Mouse (Mus musculus) liver, adult 2 months (tissue): ENCODE data around the gene Wdfy4. TPM values are rescaled to one million over a fixed set of nuclear protein-coding genes. Genes with fewer than 3 reads are reported as not detected.
A peak's percentile ranks its signal among the peaks of the same experiment; 100 is the strongest.

ENCODE experiments used
- DNase-seq: peaks from one replicate; pipeline ENCODE4 v3.0.0-alpha.2; 2011; ENCODE audit warnings: low read depth, low spot score; ENCODE audit errors: extremely low read depth
- H3K27ac ChIP-seq: fragments of 200-500 bp; replicated peaks from 2 replicates; pipeline ENCODE4 v1.5.1; 2012; ENCODE audit warnings: low read depth, mild to moderate bottlenecking, control low read depth, inconsistent platforms, low read length; ENCODE audit not compliant: insufficient read depth
- H3K27me3 ChIP-seq: fragments of 200-500 bp; 2 replicates; pipeline ENCODE4 v1.6.1; 2012; ENCODE audit warnings: mild to moderate bottlenecking, moderate library complexity, low read length, inconsistent platforms; ENCODE audit not compliant: control insufficient read depth, insufficient read depth
- H3K36me3 ChIP-seq: fragments of 200-500 bp; 2 replicates; pipeline ENCODE4 v1.6.1; 2012; ENCODE audit warnings: low read length, inconsistent platforms; ENCODE audit not compliant: control insufficient read depth, insufficient read depth
- H3K4me1 ChIP-seq: fragments of 200-500 bp; 2 replicates; pipeline ENCODE4 v1.6.1; 2011; ENCODE audit warnings: low read length; ENCODE audit not compliant: control insufficient read depth, insufficient read depth
- H3K4me3 ChIP-seq: fragments of 200-500 bp; 2 replicates; pipeline ENCODE4 v1.5.1; 2011; ENCODE audit warnings: low read depth, mild to moderate bottlenecking, control low read depth, low read length, moderate library complexity; ENCODE audit not compliant: insufficient read depth
- H3K79me2 ChIP-seq: fragments of 200-500 bp; 2 replicates; pipeline ENCODE4 v1.6.1; 2012; ENCODE audit warnings: inconsistent platforms, mild to moderate bottlenecking, low read length, moderate library complexity; ENCODE audit not compliant: control insufficient read depth, insufficient read depth
- H3K9ac ChIP-seq: fragments of 200-500 bp; 2 replicates; pipeline ENCODE4 v1.6.1; 2012; ENCODE audit warnings: low read depth, mild to moderate bottlenecking, control low read depth, inconsistent platforms, low read length
- CTCF ChIP-seq: fragments of 200-500 bp; IDR thresholded peaks from 2 replicates; pipeline ENCODE4 v1.5.1; 2011; ENCODE audit warnings: low read depth, low read length, control low read depth
- POLR2A ChIP-seq: fragments of 200-500 bp; IDR thresholded peaks from 2 replicates; pipeline ENCODE4 v1.6.1; 2011; ENCODE audit warnings: low read length, control low read depth; ENCODE audit not compliant: insufficient read depth; ENCODE audit errors: extremely low read depth
- WGBS: fragments of 180-500 bp; shearing (Covaris S2); methylation state at CpG from one replicate; pipeline ENCODE4 v1.1.7; 2018; 5-methylcytosine and 5-hydroxymethylcytosine counted together
- polyA plus RNA-seq: library from polyadenylated mRNA; depleted of rRNA; stranded (reverse); fragments of >200 nt; gene quantifications from 2 replicates; pipeline ENCODE4 v1.2.3, GENCODE M21; 2012
- total RNA-seq: library from RNA; depleted of rRNA; stranded (reverse); fragments of >200 nt; gene quantifications from 2 replicates; pipeline ENCODE4 v1.2.3, GENCODE M21; 2014

The Wdfy4 gene
- total and polyA plus RNA-seq, 2 experiments: 2.1 to 3.0 TPM

- TF ChIP-seq CTCF (no peak), POLR2A (no peak)
- no peak for DNase-seq
- Histone ChIP-seq H3K27me3 (no peaks in the 10 kb centered on the region), H3K36me3 (no peaks in the 10 kb centered on the region), H3K4me3 (no peak overlapping the region), H3K4me1 (no peaks in the 10 kb centered on the region), H3K27ac (no peak overlapping the region), H3K9ac (no peak overlapping the region), H3K79me2 (no peaks in the 10 kb centered on the region)
- WGBS: 80% methylated on average over 3 of the region's 3 CpGs
Observed at GRCm38 (mm10) chr14:33045217-33045616, 140.1 kb downstream of the Wdfy4 start.

- H3K79me2 ChIP-seq: no peaks in the 10 kb centered on the region
- WGBS: 44% methylated on average over 3 of the region's 3 CpGs
Observed at GRCm38 (mm10) chr14:33036811-33037210, 148.5 kb downstream of the Wdfy4 start.

GRCm38 (mm10) chr14:33035386-33035785 is 149.9 kb downstream of the Wdfy4 start:
- Histone ChIP-seq H3K27me3 (no peaks in the 10 kb centered on the region), H3K27ac (no peak overlapping the region), H3K79me2 (no peaks in the 10 kb centered on the region), H3K9ac (no peak overlapping the region), H3K4me3 (no peak overlapping the region), H3K36me3 (no peaks in the 10 kb centered on the region), H3K4me1 (no peaks in the 10 kb centered on the region)
- TF ChIP-seq CTCF (no peak), POLR2A (no peak)
- DNase-seq: no peak
- WGBS: 75% methylated on average over 5 of the region's 5 CpGs

More at GRCm38 (mm10) chr14:33036811-33037210, 148.5 kb downstream of the Wdfy4 start:
- Histone ChIP-seq H3K9ac (no peak overlapping the region), H3K36me3 (no peaks in the 10 kb centered on the region), H3K4me3 (no peak overlapping the region), H3K27ac (no peak overlapping the region), H3K4me1 (no peaks in the 10 kb centered on the region), H3K27me3 (no peaks in the 10 kb centered on the region)
- TF ChIP-seq POLR2A: no peak
- no peak for TF ChIP-seq CTCF
- no peak for DNase-seq

- TF ChIP-seq CTCF: peak; percentile 75
- TF ChIP-seq POLR2A: no peak
- Histone ChIP-seq H3K27me3 (no peaks in the 10 kb centered on the region), H3K79me2 (no peaks in the 10 kb centered on the region), H3K4me3 (no peak overlapping the region), H3K27ac (no peak overlapping the region), H3K9ac (no peak overlapping the region), H3K4me1 (no peaks in the 10 kb centered on the region), H3K36me3 (no peaks in the 10 kb centered on the region)
- WGBS: 46% methylated on average over 6 of the region's 6 CpGs
- DNase-seq: peak; percentile 25
Observed at GRCm38 (mm10) chr14:33033424-33033823, 151.9 kb downstream of the Wdfy4 start.

GRCm38 (mm10) chr14:33030849-33031248 is 154.5 kb downstream of the Wdfy4 start:
- DNase-seq: no peak
- H3K27ac ChIP-seq: no peak overlapping the region
- no peaks in the 10 kb centered on the region for H3K4me1 ChIP-seq
- WGBS: 93% methylated on average over 3 of the region's 3 CpGs
- H3K4me3 ChIP-seq: no peak overlapping the region
- H3K9ac ChIP-seq: no peak overlapping the region
- no peaks in the 10 kb centered on the region for H3K36me3 ChIP-seq
- no peak for TF ChIP-seq POLR2A
- TF ChIP-seq CTCF: no peak
- H3K27me3 ChIP-seq: no peaks in the 10 kb centered on the region
- no peaks in the 10 kb centered on the region for H3K79me2 ChIP-seq

- WGBS: 61% methylated on average over 5 of the region's 5 CpGs
- DNase-seq: no peak
Observed at GRCm38 (mm10) chr14:33019606-33020005, 165.7 kb downstream of the Wdfy4 start.

More at GRCm38 (mm10) chr14:33019606-33020005, 165.7 kb downstream of the Wdfy4 start:
- H3K27ac ChIP-seq: no peak overlapping the region
- TF ChIP-seq CTCF (no peak), POLR2A (no peak)
- H3K79me2 ChIP-seq: no peaks in the 10 kb centered on the region
- no peak overlapping the region for H3K4me3 ChIP-seq
- no peak overlapping the region for H3K9ac ChIP-seq
- no peaks in the 10 kb centered on the region for H3K27me3 ChIP-seq
- H3K36me3 ChIP-seq: no peaks in the 10 kb centered on the region
- H3K4me1 ChIP-seq: 0 out of 2 replicates have a peak, but pooled peaks cover 2% of the 10 kb centered on the region
